Mouse (Mus musculus) limb, embryonic 14.5 days (tissue): ENCODE measurements at regions not wholly inside any gene's neighbourhood (a gene's known extent, or its start where the extent isn't known, plus 50 kb on each side); places are given as distances from the start of the nearest gene placed in this dataset.

ENCODE experiments used
- ATAC-seq: fragments of 200-750 bp; cut with Nextera tagmentation; 2 replicates; pipeline ENCODE4 v1.8.0; 2017; ENCODE audit warnings: low read depth, moderate number of reproducible peaks, moderate TSS enrichment; ENCODE audit not compliant: low FRiP score
- DNase-seq: peaks from one replicate; pipeline ENCODE4 v3.0.0-alpha.2; 2015; ENCODE audit warnings: low spot score
- H3K27ac ChIP-seq: fragments of 300-500 bp; sonication (generic); replicated peaks from 2 replicates; pipeline ENCODE4 v1.5.1; 2014; ENCODE audit warnings: low read depth, mild to moderate bottlenecking, low read length, moderate library complexity, mixed read lengths
- H3K27me3 ChIP-seq: fragments of 300-500 bp; sonication (generic); 2 replicates; pipeline ENCODE4 v1.6.1; 2014; ENCODE audit warnings: low read length, mixed read lengths; ENCODE audit not compliant: control insufficient read depth, insufficient read depth
- H3K36me3 ChIP-seq: fragments of 300-500 bp; sonication (generic); 2 replicates; pipeline ENCODE4 v1.6.1; 2014; ENCODE audit warnings: mild to moderate bottlenecking, low read length, moderate library complexity, mixed read lengths; ENCODE audit not compliant: control insufficient read depth, insufficient read depth
- H3K4me1 ChIP-seq: fragments of 300-500 bp; sonication (generic); 2 replicates; pipeline ENCODE4 v1.6.1; 2014; ENCODE audit warnings: antibody characterized with exemption, low read length, mixed read lengths; ENCODE audit not compliant: control insufficient read depth, insufficient read depth
- H3K4me2 ChIP-seq: fragments of 300-500 bp; sonication (generic); replicated peaks from 2 replicates; pipeline ENCODE4 v1.6.1; 2014; ENCODE audit warnings: low read depth, mild to moderate bottlenecking, low read length, moderate library complexity; ENCODE audit not compliant: severe bottlenecking
- H3K4me3 ChIP-seq: fragments of 300-500 bp; sonication (generic); replicated peaks from 2 replicates; pipeline ENCODE4 v1.5.1; 2014; ENCODE audit warnings: low read length
- H3K9ac ChIP-seq: fragments of 300-500 bp; sonication (generic); 2 replicates; pipeline ENCODE4 v1.6.1; 2014; ENCODE audit warnings: mild to moderate bottlenecking, low read depth, low read length, moderate library complexity; ENCODE audit not compliant: severe bottlenecking
- H3K9me3 ChIP-seq: fragments of 300-500 bp; sonication (generic); 2 replicates; pipeline ENCODE4 v1.6.1; 2016; ENCODE audit warnings: low read length; ENCODE audit not compliant: control insufficient read depth
- POLR2A ChIP-seq: fragments of 200-500 bp; IDR thresholded peaks from 2 replicates; pipeline ENCODE4 v1.8.0; 2012; ENCODE audit warnings: inconsistent platforms, mild to moderate bottlenecking, moderate library complexity, borderline replicate concordance; ENCODE audit not compliant: insufficient read depth, insufficient read length; ENCODE audit errors: extremely low read depth
- WGBS: fragments of 180-500 bp; shearing (Covaris S2); extraction: QIAGEN DNeasy Blood & Tissue Kit; methylation state at CpG from one replicate; pipeline ENCODE4 v1.1.7; 2014; 5-methylcytosine and 5-hydroxymethylcytosine counted together

DNA sequence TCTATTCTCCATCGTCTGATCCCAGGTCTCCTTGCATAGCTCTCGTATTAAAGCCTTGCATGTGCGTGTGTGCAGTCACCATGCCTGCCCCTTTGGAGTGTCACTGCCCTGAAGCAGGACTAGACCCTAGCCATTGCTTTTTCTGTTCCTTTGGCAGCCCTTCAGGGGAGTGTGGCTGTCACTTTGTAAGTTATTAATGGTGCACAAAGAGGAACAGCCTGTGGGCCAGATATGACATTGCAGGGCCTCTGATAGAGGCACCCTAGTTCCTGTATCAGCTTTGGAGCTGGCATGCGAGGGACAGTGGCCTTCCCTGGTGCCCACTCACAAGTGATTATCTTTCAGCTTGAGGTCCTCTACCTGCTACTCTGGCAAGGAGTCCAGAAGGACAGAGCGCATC lies 92.0 kb downstream of the Tmem121 start:
- no peak overlapping the region for H3K4me3 ChIP-seq
- no peak for DNase-seq
- 76% methylated on average over 5 of the region's 5 CpGs for WGBS
- H3K4me1 ChIP-seq: no peaks in the 10 kb centered on the region
- ATAC-seq: no peak
- H3K9ac ChIP-seq: no peak overlapping the region
- no peaks in the 10 kb centered on the region for H3K27me3 ChIP-seq
- H3K9me3 ChIP-seq: no peaks in the 10 kb centered on the region
- no peak overlapping the region for H3K27ac ChIP-seq
- no peak overlapping the region for H3K4me2 ChIP-seq
- TF ChIP-seq POLR2A: no peak
- no peaks in the 10 kb centered on the region for H3K36me3 ChIP-seq

GRCm38 (mm10) chr12:113292029-113292809 lies 106.5 kb downstream of the Tmem121 start:
- no peak for ATAC-seq
- no peak overlapping the region for H3K4me3 ChIP-seq
- H3K27ac ChIP-seq: no peak overlapping the region
- no peak for TF ChIP-seq POLR2A
- 17% methylated on average over 1 of the region's 1 CpGs for WGBS
- H3K4me2 ChIP-seq: no peak overlapping the region
- H3K4me1 ChIP-seq: no peaks in the 10 kb centered on the region
- H3K9me3 ChIP-seq: no peaks in the 10 kb centered on the region
- H3K9ac ChIP-seq: no peak overlapping the region
- no peaks in the 10 kb centered on the region; the same call in 1 of the 2 replicates for H3K27me3 ChIP-seq
- no peak for DNase-seq
- H3K36me3 ChIP-seq: no peaks in the 10 kb centered on the region

- no peak for DNase-seq
- H3K9me3 ChIP-seq: no peaks in the 10 kb centered on the region
- H3K27ac ChIP-seq: no peak overlapping the region
- H3K36me3 ChIP-seq: no peaks in the 10 kb centered on the region
- no peak for ATAC-seq
- H3K4me2 ChIP-seq: no peak overlapping the region
- no peaks in the 10 kb centered on the region for H3K27me3 ChIP-seq
- H3K9ac ChIP-seq: no peak overlapping the region
- WGBS: 75% methylated on average over 2 of the region's 2 CpGs
- H3K4me1 ChIP-seq: no peaks in the 10 kb centered on the region
- no peak overlapping the region for H3K4me3 ChIP-seq
- no peak for TF ChIP-seq POLR2A
Observed at GRCm38 (mm10) chr12:113295924-113296323, 110.2 kb downstream of the Tmem121 start.

- H3K9me3 ChIP-seq: no peaks in the 10 kb centered on the region
- H3K4me1 ChIP-seq: no peaks in the 10 kb centered on the region
- no peak overlapping the region for H3K4me2 ChIP-seq
- no peak overlapping the region for H3K4me3 ChIP-seq
- no peak overlapping the region for H3K9ac ChIP-seq
- TF ChIP-seq POLR2A: no peak
- DNase-seq (no peak), ATAC-seq (no peak)
- 85% methylated on average over 1 of the region's 1 CpGs for whole genome bisulfite sequencing
- H3K36me3 ChIP-seq: no peaks in the 10 kb centered on the region
- no peaks in the 10 kb centered on the region for H3K27me3 ChIP-seq
- no peak overlapping the region for H3K27ac ChIP-seq
Observed at GRCm38 (mm10) chr12:113305973-113306372, 120.2 kb downstream of the Tmem121 start.

GRCm38 (mm10) chr12:113313319-113313718 lies 127.6 kb downstream of the Tmem121 start:
- H3K4me2 ChIP-seq: no peak overlapping the region
- no peaks in the 10 kb centered on the region for H3K36me3 ChIP-seq
- H3K27me3 ChIP-seq: no peaks in the 10 kb centered on the region
- H3K9ac ChIP-seq: no peak overlapping the region
- no peaks in the 10 kb centered on the region for H3K9me3 ChIP-seq
- ATAC-seq (no peak; the same call in 1 of the 2 replicates), DNase-seq (no peak)
- WGBS: 24% methylated on average over 3 of the region's 3 CpGs
- H3K4me1 ChIP-seq: no peaks in the 10 kb centered on the region
- no peak overlapping the region for H3K4me3 ChIP-seq
- no peak for TF ChIP-seq POLR2A
- no peak overlapping the region for H3K27ac ChIP-seq
